Mouse (Mus musculus) liver, adult 2 months (tissue): ENCODE data around the gene Gm11077. TPM values are rescaled to one million over a fixed set of nuclear protein-coding genes. Genes with fewer than 3 reads are reported as not detected.

Experiments used
- DNase-seq: peaks from one replicate; pipeline ENCODE4 v3.0.0-alpha.2; 2011; ENCODE audit warnings: low read depth, low spot score; ENCODE audit errors: extremely low read depth
- H3K27ac ChIP-seq: fragments of 200-500 bp; replicated peaks from 2 replicates; pipeline ENCODE4 v1.5.1; 2012; ENCODE audit warnings: low read depth, mild to moderate bottlenecking, control low read depth, inconsistent platforms, low read length; ENCODE audit not compliant: insufficient read depth
- H3K27me3 ChIP-seq: fragments of 200-500 bp; 2 replicates; pipeline ENCODE4 v1.6.1; 2012; ENCODE audit warnings: mild to moderate bottlenecking, moderate library complexity, low read length, inconsistent platforms; ENCODE audit not compliant: control insufficient read depth, insufficient read depth
- H3K36me3 ChIP-seq: fragments of 200-500 bp; 2 replicates; pipeline ENCODE4 v1.6.1; 2012; ENCODE audit warnings: low read length, inconsistent platforms; ENCODE audit not compliant: control insufficient read depth, insufficient read depth
- H3K4me1 ChIP-seq: fragments of 200-500 bp; 2 replicates; pipeline ENCODE4 v1.6.1; 2011; ENCODE audit warnings: low read length; ENCODE audit not compliant: control insufficient read depth, insufficient read depth
- H3K4me3 ChIP-seq: fragments of 200-500 bp; 2 replicates; pipeline ENCODE4 v1.5.1; 2011; ENCODE audit warnings: low read depth, mild to moderate bottlenecking, control low read depth, low read length, moderate library complexity; ENCODE audit not compliant: insufficient read depth
- H3K79me2 ChIP-seq: fragments of 200-500 bp; 2 replicates; pipeline ENCODE4 v1.6.1; 2012; ENCODE audit warnings: inconsistent platforms, mild to moderate bottlenecking, low read length, moderate library complexity; ENCODE audit not compliant: control insufficient read depth, insufficient read depth
- H3K9ac ChIP-seq: fragments of 200-500 bp; 2 replicates; pipeline ENCODE4 v1.6.1; 2012; ENCODE audit warnings: low read depth, mild to moderate bottlenecking, control low read depth, inconsistent platforms, low read length
- CTCF ChIP-seq: fragments of 200-500 bp; IDR thresholded peaks from 2 replicates; pipeline ENCODE4 v1.5.1; 2011; ENCODE audit warnings: low read depth, low read length, control low read depth
- POLR2A ChIP-seq: fragments of 200-500 bp; IDR thresholded peaks from 2 replicates; pipeline ENCODE4 v1.6.1; 2011; ENCODE audit warnings: low read length, control low read depth; ENCODE audit not compliant: insufficient read depth; ENCODE audit errors: extremely low read depth
- WGBS: fragments of 180-500 bp; shearing (Covaris S2); methylation state at CpG from one replicate; pipeline ENCODE4 v1.1.7; 2018; 5-methylcytosine and 5-hydroxymethylcytosine counted together
- polyA plus RNA-seq: library from polyadenylated mRNA; depleted of rRNA; stranded (reverse); fragments of >200 nt; gene quantifications from 2 replicates; pipeline ENCODE4 v1.2.3, GENCODE M21; 2012; rRNA removed
- total RNA-seq: library from RNA; depleted of rRNA; stranded (reverse); fragments of >200 nt; gene quantifications from 2 replicates; pipeline ENCODE4 v1.2.3, GENCODE M21; 2014; rRNA removed

The Gm11077 gene
- total RNA-seq (not detected in 2 replicates), polyA plus RNA-seq (not detected in 2 replicates)

DNA sequence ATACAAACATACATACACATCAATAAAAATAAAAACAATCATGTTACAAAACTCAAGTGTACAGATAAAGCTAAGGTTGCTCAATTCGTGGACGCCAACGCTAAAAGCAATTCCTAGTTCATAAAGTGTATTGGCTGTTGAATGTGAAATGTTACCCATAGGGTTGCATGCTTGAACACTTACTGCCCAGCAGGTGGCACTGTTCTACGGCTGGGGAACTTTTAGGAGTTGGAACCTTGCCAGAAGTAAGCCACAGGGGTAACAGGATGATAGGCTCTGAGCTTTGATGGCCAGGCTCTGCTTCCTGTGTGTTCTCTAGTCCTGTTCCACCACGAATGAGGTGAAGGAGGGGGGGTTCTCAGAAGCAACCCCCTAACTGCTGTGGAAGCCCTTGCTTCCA is at the start of gene Gm11077:
Gene Gm11077 (plus strand): TSS at position 13 of the 400 bp plus-strand sequence.
- H3K4me3 ChIP-seq: no peak within 1 kb of the TSS
- WGBS: 92% methylated on average over 5 of the region's 5 CpGs
- H3K27ac ChIP-seq: no peak within 1 kb of the TSS
- TF ChIP-seq POLR2A: no peak
- TF ChIP-seq CTCF: peak; percentile 31; the same call in 1 of the 2 replicates
- no peak for DNase-seq
- no peaks in the 10 kb centered on the region for H3K27me3 ChIP-seq
- H3K4me1 ChIP-seq: 0 out of 2 replicates have a peak, but pooled peaks cover 2% of the 10 kb centered on the region
- no peak within 1 kb of the TSS for H3K9ac ChIP-seq
- no peaks in the 10 kb centered on the region for H3K79me2 ChIP-seq
- H3K36me3 ChIP-seq: no peaks in the 10 kb centered on the region

DNA sequence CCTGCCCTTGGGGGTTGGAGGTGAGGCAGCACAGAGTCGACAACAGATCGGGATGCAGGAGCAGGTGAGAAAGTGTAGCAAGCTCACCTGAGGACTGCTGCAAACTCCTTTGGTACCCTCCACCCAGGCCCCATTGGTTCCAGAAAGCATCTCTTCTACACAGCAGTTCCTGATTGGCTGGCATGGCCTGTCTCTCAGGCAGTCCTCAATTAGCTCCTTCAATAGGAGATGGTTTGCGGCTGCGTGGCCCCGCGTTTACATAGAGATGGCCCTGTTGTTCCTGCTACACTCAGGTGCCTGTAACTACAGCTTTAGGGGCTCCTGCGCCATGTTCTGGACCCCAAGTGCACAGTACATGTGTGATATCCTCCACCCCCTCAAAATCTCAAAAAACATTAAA is 48.4 kb upstream of the Gm11077 start:
- no peak overlapping the region for H3K27ac ChIP-seq
- no peaks in the 10 kb centered on the region for H3K4me1 ChIP-seq
- H3K9ac ChIP-seq: no peak overlapping the region
- DNase-seq: no peak
- no peaks in the 10 kb centered on the region for H3K27me3 ChIP-seq
- 66% methylated on average over 7 of the region's 7 CpGs for WGBS
- no peak for TF ChIP-seq POLR2A
- no peak for TF ChIP-seq CTCF
- no peak overlapping the region for H3K4me3 ChIP-seq
- no peaks in the 10 kb centered on the region for H3K36me3 ChIP-seq
- no peaks in the 10 kb centered on the region for H3K79me2 ChIP-seq

DNA sequence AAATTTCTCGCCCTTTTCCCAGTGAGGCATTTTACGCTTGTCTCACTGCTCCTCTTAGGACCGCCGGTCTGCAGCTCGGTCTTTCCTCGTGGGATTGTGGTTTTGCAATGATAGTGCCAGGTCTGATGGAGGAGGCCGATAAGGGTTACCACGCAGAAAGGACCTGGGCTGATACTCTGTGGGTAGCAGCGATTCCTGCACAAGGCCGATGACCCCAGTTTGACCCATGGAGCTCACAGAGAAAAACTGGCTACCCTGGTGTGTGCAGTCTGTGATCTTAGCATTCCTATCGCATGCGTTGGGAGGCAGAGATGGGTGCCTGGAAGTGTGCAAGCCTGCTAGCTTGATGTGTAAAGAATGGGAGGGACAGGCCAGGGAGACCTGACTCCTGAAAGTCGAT is 46.3 kb upstream of the Gm11077 start:
- no peak for TF ChIP-seq CTCF
- TF ChIP-seq POLR2A: no peak

DNA sequence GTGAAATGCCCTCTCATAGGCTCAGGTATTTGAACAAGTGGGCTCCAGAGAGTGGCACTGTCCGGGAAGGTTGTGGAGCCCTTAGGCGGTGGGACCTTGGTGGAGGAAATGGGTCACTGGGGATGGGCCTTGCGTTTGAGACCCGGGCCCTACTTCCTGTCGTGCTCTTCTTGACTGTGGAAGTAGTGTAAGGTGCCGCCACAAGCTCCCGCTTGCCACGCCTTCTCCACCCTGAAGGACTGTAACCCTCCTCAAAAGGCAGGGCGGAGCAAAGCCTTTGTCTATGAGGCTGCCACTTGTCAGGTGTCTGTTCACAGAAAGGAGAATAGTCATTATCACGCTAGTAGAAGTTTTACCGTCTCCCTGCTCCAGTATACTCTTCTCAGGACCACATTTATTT is 44.7 kb upstream of the Gm11077 start:
- Histone ChIP-seq H3K4me1 (no peaks in the 10 kb centered on the region), H3K36me3 (no peaks in the 10 kb centered on the region), H3K4me3 (no peak overlapping the region), H3K27me3 (no peaks in the 10 kb centered on the region), H3K79me2 (no peaks in the 10 kb centered on the region), H3K27ac (no peak overlapping the region), H3K9ac (no peak overlapping the region)
- TF ChIP-seq CTCF (no peak), POLR2A (no peak)
- no peak for DNase-seq
- WGBS: 89% methylated on average over 11 of the region's 11 CpGs

More for the DNA sequence above, 46.3 kb upstream of the Gm11077 start:
- Histone ChIP-seq H3K27ac (no peak overlapping the region), H3K4me1 (no peaks in the 10 kb centered on the region), H3K4me3 (no peak overlapping the region), H3K27me3 (no peaks in the 10 kb centered on the region), H3K36me3 (no peaks in the 10 kb centered on the region), H3K9ac (no peak overlapping the region), H3K79me2 (no peaks in the 10 kb centered on the region)
- no peak for DNase-seq
- WGBS: 50% methylated on average over 13 of the region's 13 CpGs

DNA sequence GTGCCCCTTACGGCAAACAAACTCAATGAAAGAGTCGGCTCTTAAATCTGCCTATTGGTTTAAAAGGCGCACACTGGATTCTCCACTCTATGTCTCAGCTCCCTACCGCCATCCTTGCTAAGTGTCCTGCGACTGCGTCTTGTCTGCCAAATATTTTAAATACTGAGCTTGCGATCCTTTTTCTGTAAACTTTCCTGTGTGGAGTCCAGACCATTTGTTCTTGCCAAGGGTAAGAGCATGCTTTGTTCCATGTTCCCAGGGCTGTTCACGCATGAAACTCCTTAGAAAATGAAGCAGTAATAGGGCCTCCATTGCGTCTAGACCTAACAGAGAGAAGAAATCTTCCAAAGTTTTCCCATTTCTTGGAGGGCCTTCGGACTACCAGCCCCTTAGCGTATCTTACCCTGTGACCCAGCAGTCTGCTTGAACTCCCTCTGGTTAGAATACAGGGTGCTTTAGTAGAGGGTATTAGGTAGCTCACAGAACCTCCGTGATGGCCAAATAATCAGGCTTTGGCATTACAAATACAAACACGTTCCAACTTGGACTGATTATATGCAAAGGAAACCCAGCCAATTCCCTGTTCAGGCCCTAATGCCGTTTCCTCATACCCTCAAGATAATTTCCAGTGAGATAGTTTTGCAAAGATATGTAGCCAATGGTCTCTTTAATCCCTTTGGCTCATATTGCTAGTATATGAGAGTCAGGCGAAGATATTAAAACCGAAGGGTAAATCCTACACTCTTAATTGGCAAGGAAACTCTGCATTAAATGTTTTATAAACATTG is 39.3 kb upstream of the Gm11077 start:
- H3K27ac ChIP-seq: no peak overlapping the region
- H3K79me2 ChIP-seq: no peaks in the 10 kb centered on the region
- no peak overlapping the region for H3K9ac ChIP-seq
- H3K36me3 ChIP-seq: no peaks in the 10 kb centered on the region
- TF ChIP-seq POLR2A (no peak), CTCF (no peak)
- H3K4me3 ChIP-seq: no peak overlapping the region
- 79% methylated on average over 16 of the region's 16 CpGs for WGBS
- DNase-seq: no peak
- no peaks in the 10 kb centered on the region for H3K4me1 ChIP-seq
- no peaks in the 10 kb centered on the region for H3K27me3 ChIP-seq

DNA sequence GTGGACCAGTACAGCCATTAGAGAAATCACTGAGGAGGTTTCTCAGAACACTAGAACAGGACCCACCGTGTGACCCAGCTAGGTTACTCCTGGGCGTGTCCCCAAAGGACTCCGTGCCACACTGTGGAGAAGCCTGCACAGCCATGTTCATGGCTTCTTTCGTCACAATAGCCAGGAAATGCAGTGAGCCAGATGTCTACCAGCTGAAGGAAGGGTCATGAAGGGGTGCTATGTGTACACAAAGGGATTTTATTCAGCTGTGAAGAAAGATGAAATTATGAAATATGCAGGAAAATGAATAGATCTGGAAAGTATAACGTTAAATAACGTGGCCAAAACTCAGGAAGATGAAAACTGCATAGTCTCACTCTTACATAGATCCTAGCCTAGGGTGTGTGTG is 36.9 kb upstream of the Gm11077 start:
- Histone ChIP-seq H3K4me1 (no peaks in the 10 kb centered on the region), H3K9ac (no peak overlapping the region), H3K27me3 (no peaks in the 10 kb centered on the region), H3K36me3 (no peaks in the 10 kb centered on the region), H3K27ac (no peak overlapping the region), H3K4me3 (no peak overlapping the region), H3K79me2 (no peaks in the 10 kb centered on the region)
- TF ChIP-seq CTCF (no peak), POLR2A (no peak)
- DNase-seq: no peak
- 92% methylated on average over 6 of the region's 6 CpGs for WGBS
